Mouse (Mus musculus): Measurements from ENCODE around the gene Lman1l. TPM values are rescaled to one million over a fixed set of nuclear protein-coding genes. Genes with fewer than 3 reads are reported as not detected.

Lman1l gene
- polyA plus RNA-seq, 1 experiment from 2014 or later: not detected

- Histone ChIP-seq H3K27ac (no peak overlapping the region), H3K4me3 (no peak overlapping the region), H3K9me3 (replicated peaks) (no peaks in the 10 kb centered on the region), H3K9ac (peak overlapping the region; percentile 35), H3K4me2 (peak overlapping the region; percentile 48), H3K4me1 (peaks cover 17% of the 10 kb centered on the region), H3K36me3 (ENCODE audit: poor library complexity, severe bottlenecking) (no peaks in the 10 kb centered on the region), H3K27me3 (0 out of 2 replicates have a peak, but pooled peaks cover 8% of the 10 kb centered on the region)
- ATAC-seq: peak; percentile 86
- WGBS: 3% methylated on average over 11 of the region's 11 CpGs
Observed at GRCm38 (mm10) chr9:57655749-57656148, 35.2 kb upstream of the Lman1l start.

GRCm38 (mm10) chr9:57654966-57655365, 34.4 kb upstream of the Lman1l start:
- WGBS: 96% methylated on average over 1 of the region's 1 CpGs
- no peak overlapping the region for H3K27ac ChIP-seq
- H3K36me3 ChIP-seq (ENCODE audit: poor library complexity, severe bottlenecking): no peaks in the 10 kb centered on the region
- 0 out of 2 replicates have a peak, but pooled peaks cover 8% of the 10 kb centered on the region for H3K27me3 ChIP-seq
- H3K9me3 ChIP-seq (replicated peaks): no peaks in the 10 kb centered on the region
- peak overlapping the region; percentile 26; the same call in 1 of the 2 replicates for H3K9ac ChIP-seq
- ATAC-seq: no peak
- H3K4me3 ChIP-seq: no peak overlapping the region
- H3K4me2 ChIP-seq: no peak overlapping the region
- peaks cover 23% of the 10 kb centered on the region for H3K4me1 ChIP-seq

DNA sequence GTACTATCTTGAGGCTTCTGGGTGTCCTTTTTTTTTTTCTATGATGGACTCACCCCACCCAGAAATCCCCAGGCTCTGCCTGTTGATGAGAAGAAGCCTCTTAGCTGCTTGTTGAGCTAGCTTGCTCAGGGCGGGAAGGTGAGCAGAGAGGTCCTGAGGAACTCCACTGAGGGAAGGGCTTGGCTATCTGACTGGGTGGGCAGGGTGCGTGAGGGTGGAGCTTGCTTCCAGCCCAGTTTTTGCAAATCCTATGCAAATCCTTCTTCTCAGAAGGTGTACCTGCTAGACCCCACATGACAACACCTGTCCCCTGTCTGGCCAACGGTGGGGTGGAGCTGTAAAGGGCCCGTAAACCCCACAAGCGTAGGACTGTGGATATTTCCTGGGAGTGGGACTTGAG, 32.7 kb upstream of the Lman1l start, which contains the start of gene Csk:
Csk (minus strand) TSS at position 349 of the 400 bp plus-strand sequence.
- Histone ChIP-seq H3K27ac (no peak within 1 kb of the TSS), H3K36me3 (ENCODE audit: poor library complexity, severe bottlenecking) (no peaks in the 10 kb centered on the region), H3K27me3 (0 out of 2 replicates have a peak, but pooled peaks cover 8% of the 10 kb centered on the region), H3K4me1 (peaks cover 23% of the 10 kb centered on the region), H3K4me2 (no peak within 1 kb of the TSS), H3K9me3 (replicated peaks) (no peaks in the 10 kb centered on the region), H3K4me3 (no peak within 1 kb of the TSS), H3K9ac (no peak within 1 kb of the TSS; the same call in 1 of the 2 replicates)
- 38% methylated on average over 5 of the region's 5 CpGs for WGBS
- ATAC-seq: no peak

DNA sequence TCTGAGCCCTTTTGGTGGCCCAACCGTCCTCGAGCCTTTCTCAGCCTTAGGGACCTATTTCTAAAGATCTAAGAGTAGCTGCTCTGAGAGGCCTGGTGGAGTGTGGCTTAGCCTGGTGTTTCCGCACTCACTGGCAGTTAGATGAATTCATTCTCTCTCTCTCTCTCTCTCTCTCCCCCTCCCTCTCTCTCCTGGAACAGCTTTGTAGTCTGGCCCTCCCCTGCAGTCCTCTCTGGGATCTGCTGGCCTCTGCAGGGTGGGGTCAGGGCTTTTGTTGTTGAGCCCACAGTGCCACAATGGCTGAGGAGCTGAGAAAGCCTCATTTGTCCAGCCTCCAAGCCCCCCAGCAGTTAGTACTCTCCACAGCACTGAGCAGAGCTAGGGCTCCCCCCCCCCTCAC, 32.3 kb upstream of the Lman1l start:
- no peak overlapping the region; the same call in 1 of the 2 replicates for H3K9ac ChIP-seq
- no peak for ATAC-seq
- WGBS: 15% methylated on average over 3 of the region's 3 CpGs

GRCm38 (mm10) chr9:57652351-57652750, 31.8 kb upstream of the Lman1l start:
- H3K27me3 ChIP-seq: 0 out of 2 replicates have a peak, but pooled peaks cover 8% of the 10 kb centered on the region
- no peaks in the 10 kb centered on the region for H3K9me3 ChIP-seq (replicated peaks)
- no peaks in the 10 kb centered on the region for H3K36me3 ChIP-seq (ENCODE audit: poor library complexity, severe bottlenecking)
- H3K4me3 ChIP-seq: no peak overlapping the region
- no peak overlapping the region for H3K27ac ChIP-seq
- no peak for ATAC-seq
- no peak overlapping the region for H3K9ac ChIP-seq
- 66% methylated on average over 9 of the region's 9 CpGs for WGBS
- H3K4me1 ChIP-seq: peaks cover 23% of the 10 kb centered on the region
- no peak overlapping the region for H3K4me2 ChIP-seq

More for the DNA sequence above, 32.3 kb upstream of the Lman1l start:
- Histone ChIP-seq H3K4me1 (peaks cover 23% of the 10 kb centered on the region), H3K36me3 (ENCODE audit: poor library complexity, severe bottlenecking) (no peaks in the 10 kb centered on the region), H3K9me3 (replicated peaks) (no peaks in the 10 kb centered on the region), H3K4me3 (no peak overlapping the region), H3K27ac (no peak overlapping the region), H3K4me2 (no peak overlapping the region), H3K27me3 (0 out of 2 replicates have a peak, but pooled peaks cover 8% of the 10 kb centered on the region)

- H3K4me1 ChIP-seq: peaks cover 20% of the 10 kb centered on the region
- no peak overlapping the region for H3K4me3 ChIP-seq
- no peaks in the 10 kb centered on the region for H3K36me3 ChIP-seq (ENCODE audit: poor library complexity, severe bottlenecking)
- no peak for ATAC-seq
- no peak overlapping the region for H3K27ac ChIP-seq
- H3K9me3 ChIP-seq (replicated peaks): no peaks in the 10 kb centered on the region
- H3K27me3 ChIP-seq: 0 out of 2 replicates have a peak, but pooled peaks cover 8% of the 10 kb centered on the region
- WGBS: 45% methylated on average over 6 of the region's 6 CpGs
- H3K9ac ChIP-seq: no peak overlapping the region
- no peak overlapping the region for H3K4me2 ChIP-seq
Observed at GRCm38 (mm10) chr9:57650786-57651311, 30.3 kb upstream of the Lman1l start.

GRCm38 (mm10) chr9:57650130-57650785, 29.7 kb upstream of the Lman1l start:
- Histone ChIP-seq H3K36me3 (ENCODE audit: poor library complexity, severe bottlenecking) (no peaks in the 10 kb centered on the region), H3K9ac (no peak overlapping the region), H3K4me1 (peaks cover 22% of the 10 kb centered on the region), H3K27me3 (0 out of 2 replicates have a peak, but pooled peaks cover 8% of the 10 kb centered on the region), H3K27ac (no peak overlapping the region), H3K4me3 (no peak overlapping the region), H3K9me3 (replicated peaks) (no peaks in the 10 kb centered on the region), H3K4me2 (no peak overlapping the region)
- 92% methylated on average over 6 of the region's 6 CpGs for WGBS
- no peak for ATAC-seq

- Histone ChIP-seq H3K4me3 (no peak overlapping the region), H3K27me3 (no peaks in the 10 kb centered on the region), H3K4me2 (no peak overlapping the region), H3K27ac (no peak overlapping the region), H3K36me3 (ENCODE audit: poor library complexity, severe bottlenecking) (no peaks in the 10 kb centered on the region), H3K4me1 (peaks cover 33% of the 10 kb centered on the region), H3K9ac (no peak overlapping the region), H3K9me3 (replicated peaks) (no peaks in the 10 kb centered on the region)
- no peak for ATAC-seq
- 74% methylated on average over 4 of the region's 4 CpGs for WGBS
Observed at GRCm38 (mm10) chr9:57647286-57648108, 26.9 kb upstream of the Lman1l start.

- ATAC-seq: no peak
- Histone ChIP-seq H3K27me3 (no peaks in the 10 kb centered on the region), H3K4me3 (no peak overlapping the region), H3K9me3 (replicated peaks) (no peaks in the 10 kb centered on the region), H3K27ac (no peak overlapping the region), H3K9ac (no peak overlapping the region), H3K4me1 (peaks cover 41% of the 10 kb centered on the region), H3K36me3 (ENCODE audit: poor library complexity, severe bottlenecking) (peaks cover 8% of the 10 kb centered on the region; the same call in 1 of the 2 replicates), H3K4me2 (no peak overlapping the region)
- 41% methylated on average over 12 of the region's 12 CpGs for WGBS
Observed at GRCm38 (mm10) chr9:57646551-57647103, 26.1 kb upstream of the Lman1l start.

DNA sequence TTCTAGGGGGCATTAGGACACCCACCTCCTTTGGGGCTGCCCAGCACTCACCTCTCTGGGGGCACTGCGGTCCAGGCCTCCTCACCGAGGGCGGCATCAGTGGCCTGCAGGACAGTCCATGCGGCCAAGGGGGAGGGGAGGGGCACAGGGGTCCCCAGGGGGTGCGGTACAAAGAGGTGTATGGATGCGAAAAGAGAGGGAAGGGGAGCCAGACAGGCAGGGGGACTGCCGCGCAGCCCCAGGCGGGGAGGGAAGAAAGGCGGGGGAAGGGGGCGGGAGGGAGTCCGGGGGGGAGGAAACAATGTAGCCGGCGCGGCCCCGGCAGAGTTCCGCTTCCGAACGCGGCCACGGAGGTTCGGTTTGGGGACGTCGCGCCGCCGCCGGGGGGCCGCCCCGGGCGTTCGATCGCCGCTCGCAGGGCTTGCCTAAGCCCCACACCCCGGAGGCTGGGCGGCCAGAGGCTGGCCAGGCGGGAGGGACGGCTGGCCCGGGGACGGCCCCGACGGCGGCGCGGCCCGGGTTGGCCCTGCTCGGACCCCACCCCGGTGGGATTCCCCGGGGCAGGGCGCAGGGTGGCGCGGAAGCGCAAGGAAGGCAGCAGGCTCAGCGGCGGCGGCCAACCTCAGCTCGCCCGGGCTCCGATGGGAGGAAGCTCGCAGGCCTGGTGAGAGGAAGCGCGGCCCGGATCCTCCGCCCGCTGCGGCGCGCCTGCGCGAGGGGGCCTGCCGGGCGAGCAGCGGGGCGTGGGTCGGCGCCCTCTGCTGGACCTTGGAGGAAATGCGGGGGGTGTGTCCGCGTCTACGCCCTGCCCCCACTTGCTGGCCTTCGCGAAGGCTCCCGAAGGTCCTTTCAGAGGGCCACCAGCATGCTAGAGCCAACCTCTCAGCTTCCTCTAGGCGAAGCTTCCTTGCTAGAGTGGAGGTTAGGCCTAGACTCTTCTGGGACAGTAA, 24.6 kb upstream of the Lman1l start:
- Histone ChIP-seq H3K9ac (peak overlapping the region; percentile 98), H3K9me3 (replicated peaks) (no peaks in the 10 kb centered on the region), H3K4me3 (peak overlapping the region; percentile 98), H3K27me3 (no peaks in the 10 kb centered on the region), H3K36me3 (ENCODE audit: poor library complexity, severe bottlenecking) (peaks cover 10% of the 10 kb centered on the region; the same call in 1 of the 2 replicates), H3K27ac (peak overlapping the region; percentile 94), H3K4me2 (peak overlapping the region; percentile 83), H3K4me1 (peaks cover 47% of the 10 kb centered on the region)
- under 1% methylated on average over 68 of the region's 85 CpGs for WGBS
- ATAC-seq: peak; percentile 92

DNA sequence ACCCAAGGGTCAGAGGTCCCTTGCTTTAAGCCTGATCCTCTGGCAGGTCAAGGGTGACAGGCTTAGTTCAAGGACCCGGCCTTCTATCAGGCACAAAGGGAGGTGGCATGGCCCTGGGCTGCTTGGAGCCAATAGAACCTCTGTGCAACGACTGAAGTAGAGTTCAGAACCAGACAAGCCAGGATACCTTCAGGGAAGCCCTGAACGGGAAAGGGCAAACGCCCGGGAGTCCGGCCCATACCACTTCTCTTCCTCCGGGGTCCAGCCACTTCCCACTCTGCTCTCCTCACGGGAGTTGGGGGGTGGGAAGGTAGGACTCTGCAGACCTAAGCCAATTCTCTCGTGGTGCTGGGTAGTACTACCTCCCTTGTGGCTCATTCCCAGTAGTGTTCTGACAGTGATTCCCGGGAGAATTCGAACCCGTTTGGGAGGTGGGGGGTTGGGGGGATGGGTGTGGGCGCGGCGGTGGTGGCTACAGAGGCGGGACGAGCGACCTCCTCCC, 23.9 kb upstream of the Lman1l start:
- under 1% methylated on average over 18 of the region's 18 CpGs for WGBS
- H3K4me3 ChIP-seq: peak overlapping the region; percentile 98
- H3K4me2 ChIP-seq: peak overlapping the region; percentile 83
- H3K27ac ChIP-seq: peak overlapping the region; percentile 94
- peak overlapping the region; percentile 98 for H3K9ac ChIP-seq
- no peaks in the 10 kb centered on the region for H3K9me3 ChIP-seq (replicated peaks)
- H3K27me3 ChIP-seq: no peaks in the 10 kb centered on the region
- peak; percentile 25 for ATAC-seq
- peaks cover 54% of the 10 kb centered on the region for H3K4me1 ChIP-seq
- H3K36me3 ChIP-seq (ENCODE audit: poor library complexity, severe bottlenecking): peaks cover 10% of the 10 kb centered on the region; the same call in 1 of the 2 replicates
